Mouse (Mus musculus) gastrocnemius, postnatal 4 days (tissue): ENCODE data around the gene Chchd6. TPM values are rescaled to one million over a fixed set of nuclear protein-coding genes. Genes with fewer than 3 reads are reported as not detected.

Experiments
- DNase-seq, 2 experiments: peaks; one replicate each; pipeline ENCODE4 v3.0.0; 2021 to 2022; ENCODE audit warnings: low spot score in 2 of 2, mixed read lengths in 2 of 2
- total RNA-seq, 2 experiments: library from RNA; stranded (reverse); gene quantifications; 2 replicates each; pipeline ENCODE4 v1.2.3; 2021

The Chchd6 gene
- total RNA-seq, 2 experiments from 2014 or later = 9.1 to 11.4 TPM

GRCm38 (mm10) chr6:89362281-89363106 is 233.0 kb downstream of the Chchd6 start, which contains the start of gene Plxna1:
TSS of gene Plxna1 (minus strand) at chr6:89362620.
- peak; percentile 49 to 68 for DNase-seq

GRCm38 (mm10) chr6:89361418-89362280 is 233.8 kb downstream of the Chchd6 start:
- DNase-seq = peak in 1 of 2 experiments; percentile 58

- no peak for DNase-seq
Observed at GRCm38 (mm10) chr6:89360709-89361417, 234.6 kb downstream of the Chchd6 start.

GRCm38 (mm10) chr6:89359771-89360708 is 235.4 kb downstream of the Chchd6 start:
- DNase-seq = peak in 1 of 2 experiments; percentile 53

GRCm38 (mm10) chr6:89359192-89359591 is 236.3 kb downstream of the Chchd6 start:
- DNase-seq = no peak

GRCm38 (mm10) chr6:89355661-89356060 is 239.8 kb downstream of the Chchd6 start:
- no peak for DNase-seq

- no peak for DNase-seq
Observed at GRCm38 (mm10) chr6:89354726-89355125, 240.7 kb downstream of the Chchd6 start.

- no peak for DNase-seq
Observed at GRCm38 (mm10) chr6:89354076-89354475, 241.4 kb downstream of the Chchd6 start.

GRCm38 (mm10) chr6:89353101-89353500 is 242.4 kb downstream of the Chchd6 start:
- no peak for DNase-seq

- DNase-seq = no peak
Observed at GRCm38 (mm10) chr6:89351441-89352137, 243.9 kb downstream of the Chchd6 start.

- DNase-seq = no peak
Observed at GRCm38 (mm10) chr6:89350520-89350919, 244.9 kb downstream of the Chchd6 start.

- DNase-seq = no peak
Observed at GRCm38 (mm10) chr6:89350037-89350515, 245.4 kb downstream of the Chchd6 start.

- peak in 1 of 2 experiments; percentile 56 for DNase-seq
Observed at GRCm38 (mm10) chr6:89348363-89348762, 247.1 kb downstream of the Chchd6 start.

- peak in 1 of 2 experiments; percentile 60 for DNase-seq
Observed at GRCm38 (mm10) chr6:89347792-89348191, 247.7 kb downstream of the Chchd6 start.

GRCm38 (mm10) chr6:89345855-89346254 is 249.6 kb downstream of the Chchd6 start:
- DNase-seq = no peak

GRCm38 (mm10) chr6:89345486-89345785 is 250.0 kb downstream of the Chchd6 start:
- no peak for DNase-seq

GRCm38 (mm10) chr6:89344613-89345485 is 250.6 kb downstream of the Chchd6 start:
- peak; percentile 84 to 92 for DNase-seq

GRCm38 (mm10) chr6:89341981-89342380 is 253.5 kb downstream of the Chchd6 start:
- DNase-seq = no peak
